Mouse (Mus musculus) E14TG2a.4 (cell line): ENCODE measurements around the gene Cntn2.

Experiments used
- H3K27me3 ChIP-seq: 2 replicates; pipeline ENCODE4 v1.6.1; 2014; ENCODE audit warnings: low read length, control low read depth; ENCODE audit not compliant: insufficient read depth
- H3K36me3 ChIP-seq: 2 replicates; pipeline ENCODE4 v1.6.1; 2014; ENCODE audit warnings: low read length, control low read depth; ENCODE audit not compliant: insufficient read depth
- H3K4me1 ChIP-seq: replicated peaks from 2 replicates; pipeline ENCODE4 v1.6.1; 2014; ENCODE audit warnings: low read depth, low read length, control low read depth
- H3K4me3 ChIP-seq: replicated peaks from 2 replicates; pipeline ENCODE4 v1.5.1; 2014; ENCODE audit warnings: mild to moderate bottlenecking, low read length
- H3K9me3 ChIP-seq: 2 replicates; pipeline ENCODE4 v1.6.1; 2014; ENCODE audit warnings: low read length, control low read depth
- CTCF ChIP-seq: conservative IDR thresholded peaks from 2 replicates; pipeline ENCODE4 v1.5.1; 2014; ENCODE audit warnings: low read length
- NANOG ChIP-seq: IDR thresholded peaks from 2 replicates; pipeline ENCODE4 v1.6.1; 2014; ENCODE audit warnings: borderline replicate concordance, low read length, mixed read lengths
- POU5F1 ChIP-seq: IDR thresholded peaks from 2 replicates; pipeline ENCODE4 v1.6.1; 2014; ENCODE audit warnings: low read length, borderline replicate concordance

The Cntn2 gene

GRCm38 (mm10) chr1:132464651-132465050, 78.4 kb downstream of the Cntn2 start:
- H3K4me1 ChIP-seq = peaks cover 47% of the 10 kb centered on the region
- peaks cover 36% of the 10 kb centered on the region for H3K36me3 ChIP-seq
- no peaks in the 10 kb centered on the region for H3K27me3 ChIP-seq
- no peaks in the 10 kb centered on the region for H3K9me3 ChIP-seq
- no peak overlapping the region for H3K4me3 ChIP-seq
- TF ChIP-seq CTCF = no peak
- no peak for TF ChIP-seq NANOG
- TF ChIP-seq POU5F1 = no peak
